Mouse (Mus musculus) lung, adult 2 months (tissue): ENCODE measurements at regions not wholly inside any gene's neighbourhood (a gene's known extent, or its start where the extent isn't known, plus 50 kb on each side); places are given as distances from the start of the nearest gene placed in this dataset.

Source experiments
- CTCF ChIP-seq: fragments of 200-500 bp; IDR thresholded peaks from 2 replicates; pipeline ENCODE4 v1.5.1; 2011; ENCODE audit warnings: mild to moderate bottlenecking, low read length, control low read depth; ENCODE audit not compliant: insufficient read depth
- POLR2A ChIP-seq: fragments of 200-500 bp; IDR thresholded peaks from 2 replicates; pipeline ENCODE4 v1.6.1; 2011; ENCODE audit warnings: low read depth, mild to moderate bottlenecking, control low read depth, low read length, borderline replicate concordance; ENCODE audit errors: extremely low read depth

GRCm38 (mm10) chr15:90733891-90734290 is 54.7 kb upstream of the Cpne8 start:
- TF ChIP-seq POLR2A, result no peak
- TF ChIP-seq CTCF, result no peak
